Mouse (Mus musculus): ENCODE measurements around the gene 4930579G24Rik. TPM values are rescaled to one million over a fixed set of nuclear protein-coding genes. Genes with fewer than 3 reads are reported as not detected.

4930579G24Rik gene
- total RNA-seq, 1 experiment from 2014 or later: 4.7 TPM

Other genes starting within 250 kb of the 4930579G24Rik start
- gene Fnip2, start 61.3 kb upstream of the 4930579G24Rik start, total RNA-seq (2021): 9.7 and 11.0 TPM in 2 replicates
- 52.7 and 53.5 TPM in 2 replicates for gene Ppid, start 37.7 kb upstream of the 4930579G24Rik start, total RNA-seq (2021)
- gene Etfdh, start 421 bp downstream of the 4930579G24Rik start, total RNA-seq (2021): 444 and 454 TPM in 2 replicates
- gene Rxfp1, start 108.8 kb downstream of the 4930579G24Rik start, total RNA-seq (2021): 0.19 and 0.75 TPM in 2 replicates
- 8.6 and 11.0 TPM in 2 replicates for gene Tmem144, start 223.7 kb downstream of the 4930579G24Rik start, total RNA-seq (2021)

Measured in adrenal gland, postnatal 14 days (tissue).